Mouse (Mus musculus) stomach, embryonic 15.5 days (tissue): ENCODE measurements at regions not wholly inside any gene's neighbourhood (a gene's known extent, or its start where the extent isn't known, plus 50 kb on each side); places are given as distances from the start of the nearest gene placed in this dataset.

Source experiments
- ATAC-seq: fragments of 200-750 bp; cut with Nextera tagmentation; 2 replicates; pipeline ENCODE4 v1.8.0; 2017; ENCODE audit warnings: low read depth, moderate number of reproducible peaks, moderate TSS enrichment; ENCODE audit not compliant: insufficient read depth, low FRiP score
- H3K27ac ChIP-seq: fragments of 300-500 bp; sonication (generic); 2 replicates; pipeline ENCODE4 v1.5.1; 2015; ENCODE audit warnings: mild to moderate bottlenecking, inconsistent platforms
- H3K27me3 ChIP-seq: fragments of 300-500 bp; sonication (generic); replicated peaks from 2 replicates; pipeline ENCODE4 v1.6.1; 2015; ENCODE audit warnings: inconsistent platforms
- H3K36me3 ChIP-seq: fragments of 300-500 bp; sonication (generic); 2 replicates; pipeline ENCODE4 v1.6.1; 2015; ENCODE audit warnings: inconsistent platforms
- H3K4me1 ChIP-seq: fragments of 300-500 bp; sonication (generic); 2 replicates; pipeline ENCODE4 v1.6.1; 2015; ENCODE audit warnings: inconsistent platforms
- H3K4me2 ChIP-seq: fragments of 300-500 bp; sonication (generic); 2 replicates; pipeline ENCODE4 v1.6.1; 2015; ENCODE audit warnings: mild to moderate bottlenecking, inconsistent platforms
- H3K4me3 ChIP-seq: fragments of 300-500 bp; sonication (generic); replicated peaks from 2 replicates; pipeline ENCODE4 v1.5.1; 2015; ENCODE audit warnings: inconsistent platforms
- H3K9ac ChIP-seq: fragments of 300-500 bp; sonication (generic); 2 replicates; pipeline ENCODE4 v1.6.1; 2015; ENCODE audit warnings: inconsistent platforms
- H3K9me3 ChIP-seq: fragments of 300-500 bp; sonication (generic); 2 replicates; pipeline ENCODE4 v1.6.1; 2016; ENCODE audit warnings: inconsistent platforms
- WGBS: fragments of 180-500 bp; shearing (Covaris S2); methylation state at CpG from one replicate; pipeline ENCODE4 v1.1.7; 2015; 5-methylcytosine and 5-hydroxymethylcytosine counted together

DNA sequence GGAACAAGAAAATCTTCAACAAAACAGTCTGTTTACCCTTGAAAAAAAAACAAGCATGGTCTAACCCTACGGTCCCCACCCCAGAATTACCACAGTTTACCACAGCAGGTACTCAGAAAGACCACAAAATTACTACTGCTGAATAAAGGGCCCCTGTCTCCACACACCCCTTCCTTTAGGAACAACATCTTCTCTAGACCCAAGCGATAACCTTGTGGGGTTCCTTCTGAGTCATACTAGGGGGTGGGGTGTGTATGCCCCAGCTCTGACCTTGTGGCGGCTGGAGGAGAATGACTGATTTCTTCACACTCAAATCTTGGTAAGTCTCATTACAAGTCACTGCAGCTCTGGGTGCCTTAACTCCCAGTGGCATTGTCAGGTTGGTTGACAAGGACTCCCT, 151.8 kb upstream of the Klf3 start:
- H3K9me3 ChIP-seq = no peaks in the 10 kb centered on the region
- H3K27me3 ChIP-seq = no peaks in the 10 kb centered on the region
- no peak overlapping the region for H3K9ac ChIP-seq
- H3K36me3 ChIP-seq = no peaks in the 10 kb centered on the region
- H3K4me2 ChIP-seq = no peak overlapping the region
- no peak for ATAC-seq
- no peak overlapping the region for H3K27ac ChIP-seq
- peaks cover 11% of the 10 kb centered on the region; the same call in 1 of the 2 replicates for H3K4me1 ChIP-seq
- WGBS = 59% methylated on average over 3 of the region's 3 CpGs
- H3K4me3 ChIP-seq = no peak overlapping the region

DNA sequence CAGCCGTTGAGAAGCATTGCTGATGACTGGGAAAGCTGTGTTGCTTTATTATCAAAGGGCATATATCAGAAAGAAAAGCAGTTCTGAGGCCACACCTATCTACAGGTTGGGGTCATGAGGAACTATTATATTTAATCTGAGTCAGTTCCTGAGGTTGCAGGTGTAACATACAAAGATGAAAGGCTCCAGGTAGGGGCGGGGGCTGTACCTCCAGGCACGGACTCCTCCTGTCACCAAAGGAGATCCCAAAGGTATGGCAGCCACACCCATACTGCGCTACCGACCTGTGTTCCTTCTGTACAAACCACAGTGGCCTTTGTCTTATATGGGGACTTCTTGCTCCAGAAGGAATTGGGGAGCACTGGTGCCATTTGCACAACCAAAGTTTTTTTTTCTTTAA, 149.4 kb upstream of the Klf3 start:
- Histone ChIP-seq H3K4me3 (no peak overlapping the region), H3K36me3 (no peaks in the 10 kb centered on the region), H3K9ac (no peak overlapping the region), H3K9me3 (no peaks in the 10 kb centered on the region), H3K4me2 (no peak overlapping the region), H3K27ac (no peak overlapping the region; the same call in 1 of the 2 replicates), H3K27me3 (no peaks in the 10 kb centered on the region), H3K4me1 (no peaks in the 10 kb centered on the region)
- WGBS = 75% methylated on average over 5 of the region's 5 CpGs
- ATAC-seq = peak; percentile 85

DNA sequence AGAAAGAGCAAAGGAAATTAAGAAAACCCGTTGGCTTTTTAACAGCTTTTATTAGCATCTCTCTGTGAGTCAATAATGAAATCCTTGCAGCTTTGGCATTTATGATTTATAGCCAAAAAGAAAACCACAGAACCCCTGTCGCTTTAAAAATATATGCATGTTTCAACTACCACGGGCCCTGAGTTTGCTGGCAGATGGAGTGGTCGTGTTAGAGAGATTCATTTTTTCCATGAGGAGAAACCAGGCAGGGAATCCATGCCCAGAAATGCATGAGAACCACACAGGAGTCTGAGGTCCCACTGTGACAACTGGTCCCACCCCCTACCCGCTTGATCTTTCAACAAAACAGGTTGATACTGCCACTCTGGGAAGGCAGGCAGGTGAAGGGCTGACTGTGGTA, 147.9 kb upstream of the Klf3 start:
- no peaks in the 10 kb centered on the region for H3K4me1 ChIP-seq
- no peak overlapping the region for H3K9ac ChIP-seq
- H3K36me3 ChIP-seq = no peaks in the 10 kb centered on the region
- H3K9me3 ChIP-seq = no peaks in the 10 kb centered on the region
- H3K27me3 ChIP-seq = no peaks in the 10 kb centered on the region
- 56% methylated on average over 5 of the region's 5 CpGs for WGBS
- no peak overlapping the region for H3K4me3 ChIP-seq
- ATAC-seq = no peak
- no peak overlapping the region for H3K4me2 ChIP-seq
- no peak overlapping the region for H3K27ac ChIP-seq

GRCm38 (mm10) chr5:64661959-64662358, 141.2 kb upstream of the Klf3 start:
- Histone ChIP-seq H3K4me1 (no peaks in the 10 kb centered on the region), H3K36me3 (no peaks in the 10 kb centered on the region), H3K9me3 (no peaks in the 10 kb centered on the region), H3K4me2 (no peak overlapping the region), H3K9ac (no peak overlapping the region), H3K27ac (no peak overlapping the region), H3K27me3 (no peaks in the 10 kb centered on the region), H3K4me3 (no peak overlapping the region)
- ATAC-seq = no peak
- WGBS = 51% methylated on average over 6 of the region's 6 CpGs

DNA sequence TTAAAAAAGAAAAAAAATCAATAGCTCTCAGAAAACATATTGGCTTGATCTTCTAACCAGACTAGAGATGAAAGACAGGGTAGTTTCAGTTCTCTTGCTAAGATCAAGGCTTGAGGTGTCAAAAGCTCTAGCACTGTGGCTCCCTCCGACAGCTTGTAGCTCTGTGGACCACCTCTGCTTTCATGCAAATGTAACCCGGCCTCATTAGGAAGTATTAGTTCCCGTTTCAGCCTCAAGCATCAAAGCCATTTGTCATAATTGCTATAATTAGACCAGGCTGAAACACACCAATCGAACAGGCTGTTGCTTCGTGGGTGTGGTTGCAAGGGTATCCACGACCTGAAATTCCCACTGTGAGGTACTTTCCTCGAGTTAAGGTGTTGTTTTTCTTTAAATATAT, 140.7 kb upstream of the Klf3 start:
- Histone ChIP-seq H3K27ac (no peak overlapping the region), H3K4me2 (no peak overlapping the region), H3K4me1 (no peaks in the 10 kb centered on the region), H3K9me3 (no peaks in the 10 kb centered on the region), H3K27me3 (no peaks in the 10 kb centered on the region), H3K9ac (no peak overlapping the region), H3K36me3 (no peaks in the 10 kb centered on the region), H3K4me3 (no peak overlapping the region)
- no peak for ATAC-seq
- WGBS = 49% methylated on average over 7 of the region's 7 CpGs

GRCm38 (mm10) chr5:64663766-64664165, 139.4 kb upstream of the Klf3 start:
- 89% methylated on average over 1 of the region's 1 CpGs for WGBS
- ATAC-seq = no peak
- H3K9me3 ChIP-seq = no peaks in the 10 kb centered on the region

GRCm38 (mm10) chr5:64665064-64665463, 138.1 kb upstream of the Klf3 start:
- Histone ChIP-seq H3K9me3 (no peaks in the 10 kb centered on the region), H3K4me1 (no peaks in the 10 kb centered on the region), H3K27me3 (no peaks in the 10 kb centered on the region), H3K4me3 (no peak overlapping the region), H3K4me2 (no peak overlapping the region), H3K36me3 (no peaks in the 10 kb centered on the region), H3K9ac (no peak overlapping the region), H3K27ac (no peak overlapping the region)
- no peak for ATAC-seq
- WGBS = 63% methylated on average over 3 of the region's 3 CpGs

More at GRCm38 (mm10) chr5:64663766-64664165, 139.4 kb upstream of the Klf3 start:
- H3K4me3 ChIP-seq = no peak overlapping the region
- no peaks in the 10 kb centered on the region for H3K36me3 ChIP-seq
- H3K27ac ChIP-seq = no peak overlapping the region
- H3K9ac ChIP-seq = no peak overlapping the region
- H3K4me2 ChIP-seq = no peak overlapping the region
- no peaks in the 10 kb centered on the region for H3K27me3 ChIP-seq
- H3K4me1 ChIP-seq = no peaks in the 10 kb centered on the region

GRCm38 (mm10) chr5:64666256-64666655, 136.9 kb upstream of the Klf3 start:
- WGBS = 51% methylated on average over 3 of the region's 3 CpGs
- no peak overlapping the region for H3K9ac ChIP-seq
- no peak for ATAC-seq
- H3K36me3 ChIP-seq = no peaks in the 10 kb centered on the region
- no peaks in the 10 kb centered on the region for H3K9me3 ChIP-seq
- H3K4me1 ChIP-seq = no peaks in the 10 kb centered on the region
- H3K4me3 ChIP-seq = no peak overlapping the region
- H3K27ac ChIP-seq = no peak overlapping the region
- no peak overlapping the region for H3K4me2 ChIP-seq
- no peaks in the 10 kb centered on the region for H3K27me3 ChIP-seq

DNA sequence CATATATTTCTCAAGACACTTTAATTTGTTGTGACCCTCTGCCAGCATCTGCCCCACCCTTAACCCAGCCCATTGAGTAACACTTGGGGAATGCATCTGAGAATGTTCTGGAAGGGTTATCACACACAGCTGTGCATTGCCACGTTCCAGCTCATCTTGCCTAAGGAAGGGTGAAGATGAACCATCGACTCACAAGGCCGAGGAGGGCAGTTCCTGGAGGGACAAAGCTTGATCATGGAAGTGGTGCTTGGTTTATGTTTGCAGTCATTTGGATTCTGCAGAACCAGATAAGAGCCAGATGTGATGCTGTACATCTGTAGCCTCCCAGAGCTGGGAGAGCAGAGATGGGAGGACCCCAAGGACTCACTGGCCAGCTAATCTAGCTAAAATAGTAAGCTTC, 136.1 kb upstream of the Klf3 start:
- Histone ChIP-seq H3K27ac (no peak overlapping the region), H3K9ac (no peak overlapping the region), H3K4me1 (no peaks in the 10 kb centered on the region), H3K27me3 (no peaks in the 10 kb centered on the region), H3K4me3 (no peak overlapping the region), H3K36me3 (no peaks in the 10 kb centered on the region), H3K9me3 (no peaks in the 10 kb centered on the region), H3K4me2 (no peak overlapping the region)
- 69% methylated on average over 3 of the region's 3 CpGs for WGBS
- no peak; the same call in 1 of the 2 replicates for ATAC-seq

GRCm38 (mm10) chr5:64673861-64674260, 129.3 kb upstream of the Klf3 start:
- Histone ChIP-seq H3K4me2 (no peak overlapping the region), H3K36me3 (no peaks in the 10 kb centered on the region), H3K9me3 (no peaks in the 10 kb centered on the region), H3K27me3 (no peaks in the 10 kb centered on the region), H3K4me3 (no peak overlapping the region), H3K9ac (no peak overlapping the region), H3K27ac (no peak overlapping the region), H3K4me1 (no peaks in the 10 kb centered on the region)
- 93% methylated on average over 2 of the region's 2 CpGs for WGBS
- no peak for ATAC-seq

- H3K9me3 ChIP-seq = no peaks in the 10 kb centered on the region
- H3K4me2 ChIP-seq = no peak overlapping the region
- no peak overlapping the region for H3K9ac ChIP-seq
- no peaks in the 10 kb centered on the region for H3K27me3 ChIP-seq
- ATAC-seq = no peak
- 86% methylated on average over 17 of the region's 17 CpGs for WGBS
- H3K27ac ChIP-seq = no peak overlapping the region
- H3K36me3 ChIP-seq = no peaks in the 10 kb centered on the region
- no peak overlapping the region for H3K4me3 ChIP-seq
- H3K4me1 ChIP-seq = no peaks in the 10 kb centered on the region
These were observed 126.8 kb upstream of the Klf3 start for GRCm38 (mm10) chr5:64676214-64676945.

GRCm38 (mm10) chr5:64676946-64677588, 126.1 kb upstream of the Klf3 start:
- no peak overlapping the region for H3K9ac ChIP-seq
- ATAC-seq = no peak
- WGBS = 81% methylated on average over 8 of the region's 8 CpGs

More at GRCm38 (mm10) chr5:64676946-64677588, 126.1 kb upstream of the Klf3 start:
- H3K36me3 ChIP-seq = no peaks in the 10 kb centered on the region
- no peak overlapping the region for H3K27ac ChIP-seq
- H3K9me3 ChIP-seq = no peaks in the 10 kb centered on the region
- H3K4me1 ChIP-seq = no peaks in the 10 kb centered on the region
- H3K4me2 ChIP-seq = no peak overlapping the region
- H3K27me3 ChIP-seq = no peaks in the 10 kb centered on the region
- no peak overlapping the region for H3K4me3 ChIP-seq
